Mouse (Mus musculus) CD4-positive helper T cell, adult 2 months (primary cell): ENCODE results near the gene Hcfc2.

ENCODE experiments used
- DNase-seq: peaks from one replicate; pipeline ENCODE4 v3.0.0-alpha.2; 2012; ENCODE audit warnings: low read depth, missing footprints, low spot score

The Hcfc2 gene

GRCm38 (mm10) chr10:82741354-82741753 lies 45.4 kb downstream of the Hcfc2 start:
- DNase-seq = no peak

GRCm38 (mm10) chr10:82741876-82742275 lies 45.9 kb downstream of the Hcfc2 start:
- no peak for DNase-seq

GRCm38 (mm10) chr10:82742578-82742977 lies 46.6 kb downstream of the Hcfc2 start:
- no peak for DNase-seq

- no peak for DNase-seq
Observed at GRCm38 (mm10) chr10:82744296-82744695, 48.3 kb downstream of the Hcfc2 start.

GRCm38 (mm10) chr10:82745301-82745700 lies 49.3 kb downstream of the Hcfc2 start:
- no peak for DNase-seq

GRCm38 (mm10) chr10:82746988-82747850 lies 51.3 kb downstream of the Hcfc2 start:
- no peak for DNase-seq

GRCm38 (mm10) chr10:82750778-82751177 lies 54.8 kb downstream of the Hcfc2 start:
- no peak for DNase-seq

- DNase-seq = no peak
Observed at GRCm38 (mm10) chr10:82752921-82753320, 57.0 kb downstream of the Hcfc2 start.

GRCm38 (mm10) chr10:82754642-82755041 lies 58.7 kb downstream of the Hcfc2 start:
- no peak for DNase-seq

GRCm38 (mm10) chr10:82755213-82755890 lies 59.4 kb downstream of the Hcfc2 start:
- no peak for DNase-seq

GRCm38 (mm10) chr10:82756466-82756865 lies 60.5 kb downstream of the Hcfc2 start:
- no peak for DNase-seq

- no peak for DNase-seq
Observed at GRCm38 (mm10) chr10:82757341-82757740, 61.4 kb downstream of the Hcfc2 start.

- DNase-seq = no peak
Observed at GRCm38 (mm10) chr10:82758368-82758767, 62.4 kb downstream of the Hcfc2 start.

GRCm38 (mm10) chr10:82758878-82759277 lies 62.9 kb downstream of the Hcfc2 start:
- no peak for DNase-seq

GRCm38 (mm10) chr10:82759706-82760105 lies 63.7 kb downstream of the Hcfc2 start:
- no peak for DNase-seq

- DNase-seq = no peak
Observed at GRCm38 (mm10) chr10:82761037-82761811, 65.3 kb downstream of the Hcfc2 start.

- peak; percentile 69 for DNase-seq
Observed at GRCm38 (mm10) chr10:82762756-82763681, 67.1 kb downstream of the Hcfc2 start.

- peak; percentile 95 for DNase-seq
Observed at GRCm38 (mm10) chr10:82763840-82764631, 68.1 kb downstream of the Hcfc2 start, which contains the start of gene Nfyb. Nfyb (minus strand) TSS chr10:82764144.

- DNase-seq = no peak
Observed at GRCm38 (mm10) chr10:82768901-82769300, 72.9 kb downstream of the Hcfc2 start.

GRCm38 (mm10) chr10:82770713-82771112 lies 74.8 kb downstream of the Hcfc2 start:
- DNase-seq = no peak
